Mouse (Mus musculus): ENCODE measurements around the gene Mgmt.

GRCm38 (mm10) chr7:137001215-137001614 is 106.8 kb downstream of the Mgmt start:
- TF ChIP-seq CTCF (IDR thresholded peaks at IDR 0.05; ENCODE audit: low read depth) = no peak
- no peak for TF ChIP-seq EP300 (IDR thresholded peaks at IDR 0.05; ENCODE audit: low read depth)

All from heart, postnatal 0 days (tissue).